Mouse (Mus musculus): ENCODE measurements at regions not wholly inside any gene's neighbourhood (a gene's known extent, or its start where the extent isn't known, plus 50 kb on each side); places are given as distances from the start of the nearest gene placed in this dataset.

DNA sequence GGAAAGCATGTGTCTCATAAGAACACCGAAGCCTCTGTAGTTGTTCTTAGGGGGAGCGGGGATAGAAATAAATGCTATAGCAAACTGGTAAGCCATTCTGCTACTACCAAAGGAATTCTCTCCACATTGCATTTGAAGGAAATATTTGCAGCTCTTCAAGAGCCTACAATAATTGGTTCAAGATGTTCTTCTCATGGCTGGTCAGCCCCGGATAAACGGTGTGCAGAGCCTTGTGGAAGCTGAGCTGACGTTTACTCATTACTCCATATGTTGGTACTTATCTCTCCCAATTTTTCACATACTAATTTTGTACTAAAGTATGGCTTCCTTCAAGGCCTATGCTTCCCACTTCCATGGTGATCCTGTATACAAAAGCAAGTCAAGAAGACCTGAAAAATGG, 317.0 kb downstream of the Tex13c3 start:
- H3K4me2 ChIP-seq = no peak overlapping the region
- H3K4me1 ChIP-seq (ENCODE audit: control insufficient read depth, insufficient read depth, low read length) = no peaks in the 10 kb centered on the region
- no peak overlapping the region for H3K27ac ChIP-seq (ENCODE audit: low read depth, low read length)
- 85% methylated on average over 5 of the region's 5 CpGs for WGBS
- H3K36me3 ChIP-seq (ENCODE audit: control insufficient read depth, insufficient read depth, low read length) = no peaks in the 10 kb centered on the region
- no peaks in the 10 kb centered on the region for H3K9me3 ChIP-seq (ENCODE audit: control insufficient read depth, low read length)
- no peak overlapping the region for H3K4me3 ChIP-seq (ENCODE audit: low read depth, low read length)
- no peak for ATAC-seq (ENCODE audit: low FRiP score)
- H3K27me3 ChIP-seq (ENCODE audit: control insufficient read depth, insufficient read depth, low read length) = no peaks in the 10 kb centered on the region
- no peak for DNase-seq (ENCODE audit: low spot score, missing footprints)
- no peak overlapping the region for H3K9ac ChIP-seq (ENCODE audit: low read length)

DNA sequence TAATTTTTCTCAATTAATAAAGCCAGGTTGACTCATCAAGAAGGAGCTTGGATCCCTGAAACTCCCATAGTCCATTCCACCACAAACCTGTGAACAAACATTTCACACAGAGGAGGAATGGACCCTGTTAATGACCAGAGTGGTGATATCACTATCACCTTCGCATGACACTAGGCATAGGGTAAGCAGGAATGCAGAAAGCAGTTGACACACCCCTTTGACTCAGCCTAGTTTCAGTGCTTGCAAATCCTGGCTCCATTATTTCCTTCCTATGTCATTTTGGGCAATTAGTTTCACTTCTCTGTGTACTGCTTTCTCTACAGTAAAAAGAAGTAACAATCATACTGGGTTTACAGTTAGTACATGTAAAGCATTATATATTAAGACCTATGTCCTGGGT, 318.2 kb downstream of the Tex13c3 start:
- DNase-seq (ENCODE audit: low spot score, missing footprints) = no peak
- Histone ChIP-seq H3K4me3 (ENCODE audit: low read depth, low read length) (no peak overlapping the region), H3K36me3 (ENCODE audit: control insufficient read depth, insufficient read depth, low read length) (no peaks in the 10 kb centered on the region), H3K9ac (ENCODE audit: low read length) (no peak overlapping the region), H3K9me3 (ENCODE audit: control insufficient read depth, low read length) (no peaks in the 10 kb centered on the region), H3K27ac (ENCODE audit: low read depth, low read length) (no peak overlapping the region), H3K4me2 (no peak overlapping the region), H3K4me1 (ENCODE audit: control insufficient read depth, insufficient read depth, low read length) (no peaks in the 10 kb centered on the region), H3K27me3 (ENCODE audit: control insufficient read depth, insufficient read depth, low read length) (no peaks in the 10 kb centered on the region)
- no peak for ATAC-seq (ENCODE audit: low FRiP score)
- WGBS = 80% methylated on average over 1 of the region's 1 CpGs

DNA sequence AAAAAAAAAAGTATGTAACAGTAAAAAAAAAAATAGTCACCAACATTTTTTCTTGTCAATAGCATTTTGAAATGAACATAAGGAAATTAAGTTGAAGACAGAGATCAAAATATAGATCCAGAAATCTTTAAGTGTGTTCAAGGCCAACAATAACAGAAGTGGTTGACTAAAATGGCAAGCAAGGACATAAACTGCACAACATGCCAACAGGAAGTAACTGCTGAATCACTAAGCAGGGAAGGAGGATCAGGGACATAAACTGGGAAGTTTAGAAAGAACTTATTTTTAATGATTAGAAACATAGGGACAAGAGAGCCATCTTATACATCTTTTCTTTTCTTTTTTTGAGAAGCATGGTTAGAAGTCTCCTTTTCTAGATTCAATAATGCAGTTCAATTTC, 318.8 kb downstream of the Tex13c3 start:
- Histone ChIP-seq H3K27me3 (ENCODE audit: control insufficient read depth, insufficient read depth, low read length) (no peaks in the 10 kb centered on the region), H3K9me3 (ENCODE audit: control insufficient read depth, low read length) (no peaks in the 10 kb centered on the region), H3K4me2 (no peak overlapping the region), H3K36me3 (ENCODE audit: control insufficient read depth, insufficient read depth, low read length) (no peaks in the 10 kb centered on the region), H3K4me3 (ENCODE audit: low read depth, low read length) (no peak overlapping the region), H3K4me1 (ENCODE audit: control insufficient read depth, insufficient read depth, low read length) (no peaks in the 10 kb centered on the region), H3K27ac (ENCODE audit: low read depth, low read length) (no peak overlapping the region), H3K9ac (ENCODE audit: low read length) (no peak overlapping the region)
- ATAC-seq (ENCODE audit: low FRiP score) (no peak), DNase-seq (ENCODE audit: low spot score, missing footprints) (no peak)

DNA sequence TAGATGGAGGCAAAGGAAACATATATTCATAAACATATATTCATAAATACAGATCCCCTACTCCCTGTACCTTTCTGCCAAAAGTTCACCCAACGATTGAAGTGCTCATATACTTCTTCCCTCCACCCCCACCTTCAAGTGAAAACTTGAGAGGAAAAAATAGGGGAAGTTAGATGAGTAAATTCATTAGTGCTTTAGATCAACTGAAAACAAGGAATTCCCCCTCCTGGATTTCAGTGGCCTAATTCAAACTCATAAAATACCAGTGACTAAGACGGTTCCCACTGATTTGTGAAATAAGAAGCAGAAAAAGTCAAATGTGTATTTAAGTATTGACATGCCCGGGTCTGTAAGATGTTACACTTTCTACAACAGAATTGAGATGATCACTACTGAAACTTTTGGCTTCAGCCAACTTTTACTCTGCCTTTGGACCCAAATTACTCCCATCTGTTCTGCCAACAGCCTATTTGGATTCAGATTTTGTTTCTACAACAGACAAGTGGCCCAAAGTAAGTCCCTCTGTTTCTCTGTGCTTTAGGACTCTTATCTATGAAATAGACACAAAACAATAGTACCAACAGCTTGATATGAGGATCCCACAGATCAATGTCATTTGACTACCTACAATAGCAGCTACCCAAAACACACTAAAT, 320.7 kb downstream of the Tex13c3 start:
- Histone ChIP-seq H3K9ac (ENCODE audit: low read length) (no peak overlapping the region), H3K36me3 (ENCODE audit: control insufficient read depth, insufficient read depth, low read length) (no peaks in the 10 kb centered on the region), H3K4me2 (no peak overlapping the region), H3K4me1 (ENCODE audit: control insufficient read depth, insufficient read depth, low read length) (no peaks in the 10 kb centered on the region), H3K27ac (ENCODE audit: low read depth, low read length) (no peak overlapping the region), H3K9me3 (ENCODE audit: control insufficient read depth, low read length) (no peaks in the 10 kb centered on the region), H3K27me3 (ENCODE audit: control insufficient read depth, insufficient read depth, low read length) (no peaks in the 10 kb centered on the region), H3K4me3 (ENCODE audit: low read depth, low read length) (no peak overlapping the region)
- ATAC-seq (ENCODE audit: low FRiP score) (no peak), DNase-seq (ENCODE audit: low spot score, missing footprints) (no peak)
- 81% methylated on average over 3 of the region's 3 CpGs for WGBS

DNA sequence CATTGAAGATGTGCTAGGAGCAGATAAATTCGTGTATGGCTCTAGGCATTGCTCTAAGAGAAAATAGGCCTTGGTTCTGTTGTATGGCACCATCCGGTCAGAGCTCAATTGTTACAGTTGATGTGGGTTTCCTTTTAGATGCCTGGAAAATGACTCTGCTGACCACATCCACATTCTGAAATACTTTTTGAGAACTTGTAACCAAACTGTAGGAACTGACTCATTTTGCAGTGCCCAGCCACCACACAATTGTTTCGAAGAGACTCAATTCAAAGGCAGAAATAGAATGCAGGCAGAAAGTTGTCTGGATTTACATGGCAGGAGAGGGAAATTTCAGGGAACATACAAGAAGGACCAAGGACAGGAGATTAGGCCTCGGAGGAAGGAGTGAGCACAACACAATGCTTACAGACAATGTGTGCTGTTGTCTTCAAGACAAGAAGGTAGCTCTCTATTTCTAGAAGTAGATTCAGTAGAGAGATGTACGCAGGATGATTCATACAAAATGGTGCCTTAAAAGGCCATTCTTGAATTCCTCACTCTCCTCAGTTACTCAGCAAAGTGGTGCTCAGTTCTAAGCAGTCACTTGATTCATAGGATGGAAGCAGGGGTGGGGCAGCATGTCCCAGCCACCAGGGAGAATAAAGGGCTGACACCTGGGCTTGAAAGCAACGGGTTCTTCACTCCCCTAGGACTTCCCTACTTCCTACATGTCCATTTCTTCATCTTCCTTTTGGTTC, 323.5 kb downstream of the Tex13c3 start:
- Histone ChIP-seq H3K4me1 (ENCODE audit: control insufficient read depth, insufficient read depth, low read length) (no peaks in the 10 kb centered on the region), H3K27ac (ENCODE audit: low read depth, low read length) (no peak overlapping the region), H3K27me3 (ENCODE audit: control insufficient read depth, insufficient read depth, low read length) (no peaks in the 10 kb centered on the region), H3K36me3 (ENCODE audit: control insufficient read depth, insufficient read depth, low read length) (no peaks in the 10 kb centered on the region), H3K4me3 (ENCODE audit: low read depth, low read length) (no peak overlapping the region), H3K9me3 (ENCODE audit: control insufficient read depth, low read length) (no peaks in the 10 kb centered on the region), H3K9ac (ENCODE audit: low read length) (no peak overlapping the region), H3K4me2 (no peak overlapping the region)
- WGBS = 81% methylated on average over 6 of the region's 6 CpGs
- ATAC-seq (ENCODE audit: low FRiP score) = no peak
- no peak for DNase-seq (ENCODE audit: low spot score, missing footprints)

DNA sequence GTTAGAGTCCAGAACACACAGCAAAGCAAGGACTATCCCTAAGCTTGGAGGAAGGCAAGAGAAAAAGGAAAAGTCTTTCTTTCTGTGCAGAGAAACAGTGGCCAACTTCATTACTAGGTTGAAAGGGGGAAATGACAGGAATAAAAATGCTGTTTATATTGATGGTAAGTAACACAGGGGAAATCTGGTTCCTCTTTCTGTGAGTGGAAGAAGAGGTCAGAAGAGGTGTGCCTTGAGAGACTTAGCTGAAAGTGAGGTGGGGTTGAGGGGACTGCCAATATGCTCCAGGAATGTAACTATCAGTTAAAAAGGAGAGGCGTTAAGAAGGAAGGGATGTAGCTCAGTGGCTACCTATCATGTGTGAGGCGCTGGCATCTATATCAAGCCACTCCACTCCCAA, 327.5 kb downstream of the Tex13c3 start:
- no peaks in the 10 kb centered on the region for H3K9me3 ChIP-seq (ENCODE audit: control insufficient read depth, low read length)
- no peak overlapping the region for H3K27ac ChIP-seq (ENCODE audit: low read depth, low read length)
- no peak for ATAC-seq (ENCODE audit: low FRiP score)
- H3K27me3 ChIP-seq (ENCODE audit: control insufficient read depth, insufficient read depth, low read length) = no peaks in the 10 kb centered on the region
- DNase-seq (ENCODE audit: low spot score, missing footprints) = no peak
- no peak overlapping the region for H3K4me3 ChIP-seq (ENCODE audit: low read depth, low read length)
- no peak overlapping the region for H3K4me2 ChIP-seq
- no peak overlapping the region for H3K9ac ChIP-seq (ENCODE audit: low read length)
- no peaks in the 10 kb centered on the region for H3K4me1 ChIP-seq (ENCODE audit: control insufficient read depth, insufficient read depth, low read length)
- 93% methylated on average over 2 of the region's 2 CpGs for WGBS
- no peaks in the 10 kb centered on the region for H3K36me3 ChIP-seq (ENCODE audit: control insufficient read depth, insufficient read depth, low read length)

DNA sequence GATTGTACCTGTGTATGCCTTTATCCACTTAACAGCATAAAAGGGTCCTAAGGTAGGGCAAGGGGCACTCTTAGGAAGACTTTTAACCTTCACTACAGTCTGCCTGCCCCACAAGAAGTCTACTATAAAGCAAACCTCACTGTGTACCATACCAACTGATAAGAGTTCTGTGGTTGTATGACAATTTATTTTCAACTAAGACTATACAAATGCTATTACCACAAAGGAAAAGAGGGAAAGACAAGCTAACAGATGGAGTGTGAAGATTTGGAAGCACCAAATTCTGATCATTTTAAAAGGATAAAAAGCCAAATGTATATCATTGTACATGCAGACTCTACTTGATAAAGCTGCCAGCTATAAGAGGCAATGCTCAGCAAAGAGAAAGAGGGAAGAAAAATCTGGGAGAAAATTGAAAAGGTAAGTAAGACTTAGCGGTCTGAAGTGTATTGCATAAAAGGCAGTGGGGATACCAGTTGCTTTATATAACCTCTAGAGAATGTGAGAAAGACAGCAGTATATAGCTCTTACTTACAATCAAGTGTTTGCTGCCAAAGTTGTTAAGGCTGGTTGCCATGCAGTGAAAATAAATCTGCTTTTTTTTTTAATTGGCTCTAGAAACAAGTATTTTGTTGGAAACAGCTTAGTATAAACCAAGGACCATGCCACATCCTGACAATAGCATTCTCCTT, 328.8 kb downstream of the Tex13c3 start:
- Histone ChIP-seq H3K4me3 (ENCODE audit: low read depth, low read length) (no peak overlapping the region), H3K9ac (ENCODE audit: low read length) (no peak overlapping the region), H3K4me1 (ENCODE audit: control insufficient read depth, insufficient read depth, low read length) (no peaks in the 10 kb centered on the region), H3K27ac (ENCODE audit: low read depth, low read length) (no peak overlapping the region), H3K27me3 (ENCODE audit: control insufficient read depth, insufficient read depth, low read length) (no peaks in the 10 kb centered on the region), H3K4me2 (no peak overlapping the region), H3K9me3 (ENCODE audit: control insufficient read depth, low read length) (no peaks in the 10 kb centered on the region), H3K36me3 (ENCODE audit: control insufficient read depth, insufficient read depth, low read length) (no peaks in the 10 kb centered on the region)
- WGBS = 89% methylated on average over 1 of the region's 1 CpGs
- ATAC-seq (ENCODE audit: low FRiP score) (no peak), DNase-seq (ENCODE audit: low spot score, missing footprints) (no peak)

DNA sequence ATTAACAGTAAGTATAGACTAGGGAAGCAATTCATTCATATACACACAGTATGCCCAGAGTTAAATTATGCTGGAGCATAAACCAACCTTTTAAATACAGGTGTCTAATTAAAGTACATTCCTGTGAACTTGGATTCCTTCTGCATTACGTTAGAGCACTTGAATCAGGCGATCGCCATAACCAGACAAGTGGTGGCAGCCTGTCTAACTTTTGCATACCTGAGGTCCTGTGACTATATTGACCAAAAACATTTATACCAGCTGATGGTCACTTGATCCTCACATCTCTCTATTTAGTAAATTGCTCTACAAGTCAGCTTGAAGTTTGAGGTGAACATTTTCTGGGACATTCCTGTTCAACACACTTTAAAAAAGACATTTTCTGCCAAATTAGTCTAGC, 330.5 kb downstream of the Tex13c3 start:
- H3K27me3 ChIP-seq (ENCODE audit: control insufficient read depth, insufficient read depth, low read length) = no peaks in the 10 kb centered on the region
- no peaks in the 10 kb centered on the region for H3K4me1 ChIP-seq (ENCODE audit: control insufficient read depth, insufficient read depth, low read length)
- WGBS = 87% methylated on average over 3 of the region's 3 CpGs
- DNase-seq (ENCODE audit: low spot score, missing footprints) = no peak
- no peak overlapping the region for H3K27ac ChIP-seq (ENCODE audit: low read depth, low read length)
- no peak overlapping the region for H3K4me2 ChIP-seq
- H3K36me3 ChIP-seq (ENCODE audit: control insufficient read depth, insufficient read depth, low read length) = no peaks in the 10 kb centered on the region
- ATAC-seq (ENCODE audit: low FRiP score) = no peak
- no peak overlapping the region for H3K9ac ChIP-seq (ENCODE audit: low read length)
- no peaks in the 10 kb centered on the region for H3K9me3 ChIP-seq (ENCODE audit: control insufficient read depth, low read length)
- H3K4me3 ChIP-seq (ENCODE audit: low read depth, low read length) = no peak overlapping the region

DNA sequence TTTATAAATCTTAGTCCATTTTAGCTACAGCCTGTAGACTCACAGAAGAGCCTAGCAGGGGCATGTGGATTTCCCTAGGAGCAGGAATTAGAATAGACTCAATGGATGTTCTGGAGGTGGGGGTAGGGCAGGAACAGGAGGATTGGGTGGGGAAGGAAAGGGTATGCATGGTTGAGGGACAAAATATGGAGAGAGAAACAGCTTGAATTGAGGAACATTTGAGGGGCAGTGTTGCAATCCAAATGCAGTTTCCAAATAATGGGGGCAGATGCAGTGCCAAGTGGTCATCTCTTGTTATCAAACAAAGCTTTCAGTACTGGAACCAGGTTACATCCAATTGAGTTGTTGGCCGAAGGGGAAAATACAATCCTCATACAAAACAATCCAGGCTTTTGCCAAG, 332.4 kb downstream of the Tex13c3 start:
- 90% methylated on average over 1 of the region's 1 CpGs for WGBS
- Histone ChIP-seq H3K9me3 (ENCODE audit: control insufficient read depth, low read length) (no peaks in the 10 kb centered on the region), H3K27ac (ENCODE audit: low read depth, low read length) (no peak overlapping the region), H3K9ac (ENCODE audit: low read length) (no peak overlapping the region), H3K27me3 (ENCODE audit: control insufficient read depth, insufficient read depth, low read length) (no peaks in the 10 kb centered on the region), H3K4me1 (ENCODE audit: control insufficient read depth, insufficient read depth, low read length) (no peaks in the 10 kb centered on the region), H3K4me2 (no peak overlapping the region), H3K4me3 (ENCODE audit: low read depth, low read length) (no peak overlapping the region), H3K36me3 (ENCODE audit: control insufficient read depth, insufficient read depth, low read length) (no peaks in the 10 kb centered on the region)
- no peak for DNase-seq (ENCODE audit: low spot score, missing footprints)
- ATAC-seq (ENCODE audit: low FRiP score) = no peak

All from midbrain, embryonic 11.5 days (tissue).